Mouse (Mus musculus): ENCODE measurements around the gene Gm19684.
"Not testable (repeated sequence)": the region's sequence is repeated elsewhere in the genome, so short reads cannot be mapped to it uniquely, and the experiment has no call there.

Gm19684 gene

GRCm38 (mm10) chr17:36178938-36179337, 57.5 kb downstream of the Gm19684 start:
- not testable (repeated sequence) for DNase-seq (ENCODE audit: low spot score in 2 of 2)
